Mouse (Mus musculus) splenic B cell, adult 2 months (primary cell): ENCODE measurements at regions not wholly inside any gene's neighbourhood (a gene's known extent, or its start where the extent isn't known, plus 50 kb on each side); places are given as distances from the start of the nearest gene placed in this dataset.

Experiments
- DNase-seq: peaks from one replicate; pipeline ENCODE4 v3.0.0-alpha.2; 2011; ENCODE audit warnings: low read depth, low spot score
- H3K27me3 ChIP-seq: 2 replicates; pipeline ENCODE4 v1.6.1; 2012; ENCODE audit warnings: mild to moderate bottlenecking, low read length, moderate library complexity, mixed read lengths; ENCODE audit not compliant: control insufficient read depth, poor library complexity, insufficient read depth, severe bottlenecking
- H3K36me3 ChIP-seq: 2 replicates; pipeline ENCODE4 v1.6.1; 2012; ENCODE audit warnings: mild to moderate bottlenecking, low read length, moderate library complexity, mixed read lengths; ENCODE audit not compliant: control insufficient read depth, poor library complexity, insufficient read depth, severe bottlenecking

DNA sequence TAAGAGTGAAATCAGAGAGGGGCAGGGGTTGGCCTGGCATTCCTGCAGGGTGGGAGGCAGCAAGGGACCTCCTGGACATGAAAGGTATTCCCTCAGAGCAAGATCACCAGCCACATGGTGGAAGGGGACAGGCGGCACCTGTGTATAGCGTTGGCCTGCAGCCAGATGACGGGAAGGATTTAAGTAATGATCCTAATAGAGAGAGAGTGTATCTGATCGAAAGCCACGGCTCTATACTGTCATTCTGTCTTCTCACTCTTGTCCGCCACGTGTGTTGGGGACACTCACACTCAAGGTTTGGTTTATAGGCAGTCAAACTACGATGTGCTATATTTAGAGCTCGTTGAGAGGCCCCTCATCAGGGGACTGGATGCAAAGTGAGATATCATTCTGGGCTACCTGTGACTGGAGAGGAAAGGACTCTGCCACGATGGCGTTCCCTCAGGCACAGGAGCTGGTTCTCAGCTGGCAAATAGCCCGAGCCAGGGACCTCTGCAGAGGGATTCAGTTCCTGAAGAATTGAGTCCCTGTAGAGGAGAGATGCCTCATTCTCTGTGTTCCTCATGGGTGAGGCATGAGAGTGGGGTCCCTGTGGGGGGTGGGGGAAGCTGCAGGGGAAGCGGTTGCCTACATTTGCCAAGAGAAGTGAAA, 62.9 kb upstream of the Cnih3 start:
- H3K36me3 ChIP-seq = no peaks in the 10 kb centered on the region
- no peaks in the 10 kb centered on the region for H3K27me3 ChIP-seq
- DNase-seq = no peak

GRCm38 (mm10) chr1:181291202-181291601, 61.2 kb upstream of the Cnih3 start:
- H3K36me3 ChIP-seq = no peaks in the 10 kb centered on the region
- DNase-seq = no peak
- no peaks in the 10 kb centered on the region for H3K27me3 ChIP-seq

GRCm38 (mm10) chr1:181291966-181292365, 60.5 kb upstream of the Cnih3 start:
- H3K27me3 ChIP-seq = no peaks in the 10 kb centered on the region

DNA sequence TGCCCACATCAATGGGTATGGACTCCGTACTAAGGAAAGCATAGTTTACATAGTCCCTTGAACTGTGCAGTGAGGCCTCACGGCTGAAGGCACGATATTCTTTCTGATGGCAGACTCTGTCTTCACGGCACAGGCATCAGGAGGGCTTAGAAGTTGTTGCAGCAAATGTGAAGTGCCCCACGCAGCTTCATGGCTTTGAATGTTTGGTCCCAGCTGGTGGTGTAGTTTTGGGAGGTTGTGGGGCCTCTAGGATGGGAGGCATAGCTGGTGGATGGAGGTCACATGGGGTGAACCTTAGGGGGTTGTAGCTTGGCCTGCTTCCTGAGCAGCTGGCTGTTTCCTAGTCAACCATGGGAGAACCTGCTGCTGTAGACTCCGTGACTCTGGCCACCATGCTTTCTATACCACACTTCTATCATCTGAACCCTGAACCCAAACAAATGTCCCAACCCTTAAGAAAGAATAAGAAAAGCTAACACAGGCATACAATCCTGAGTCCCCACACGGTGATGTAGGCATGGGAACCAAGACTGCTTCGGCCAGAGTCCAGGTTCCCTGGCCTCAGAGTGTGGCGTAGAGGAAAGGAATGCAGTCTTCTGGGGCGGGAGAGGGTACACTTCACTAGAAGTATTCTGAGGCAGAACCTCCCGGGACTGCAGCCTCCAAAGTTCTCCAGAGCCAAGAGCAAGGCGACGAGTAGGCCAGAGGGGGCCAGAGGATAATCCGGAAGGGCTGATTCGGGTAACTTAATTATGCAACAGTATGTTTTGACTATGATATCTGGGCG, 59.2 kb upstream of the Cnih3 start:
- H3K27me3 ChIP-seq = no peaks in the 10 kb centered on the region; the same call in 1 of the 2 replicates
- H3K36me3 ChIP-seq = no peaks in the 10 kb centered on the region
- no peak for DNase-seq

More at GRCm38 (mm10) chr1:181291966-181292365, 60.5 kb upstream of the Cnih3 start:
- DNase-seq = no peak
- no peaks in the 10 kb centered on the region for H3K36me3 ChIP-seq

GRCm38 (mm10) chr1:181295651-181296050, 56.8 kb upstream of the Cnih3 start:
- Histone ChIP-seq H3K36me3 (no peaks in the 10 kb centered on the region), H3K27me3 (no peaks in the 10 kb centered on the region; the same call in 1 of the 2 replicates)
- no peak for DNase-seq

DNA sequence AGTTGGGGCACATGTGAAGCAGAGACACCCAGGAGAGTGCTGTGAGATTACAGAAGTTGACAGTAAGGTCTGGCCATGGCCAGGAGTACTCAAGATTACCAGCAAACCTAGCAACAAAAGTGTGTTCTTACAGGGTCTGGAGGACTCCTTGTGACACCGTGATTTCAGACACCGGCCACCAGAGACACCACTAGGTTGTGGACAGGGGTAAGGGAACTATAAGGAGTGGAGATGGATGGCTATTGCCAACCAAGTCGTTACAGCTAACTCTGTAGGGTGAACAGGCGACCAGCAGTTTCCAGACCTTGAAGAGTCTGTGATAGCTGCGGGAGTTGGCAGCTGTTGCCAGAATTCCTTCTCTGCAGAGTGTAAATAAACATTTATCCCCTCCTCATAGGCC, 54.4 kb upstream of the Cnih3 start:
- DNase-seq = no peak
- Histone ChIP-seq H3K27me3 (no peaks in the 10 kb centered on the region; the same call in 1 of the 2 replicates), H3K36me3 (no peaks in the 10 kb centered on the region)

GRCm38 (mm10) chr1:181299075-181299665, 53.3 kb upstream of the Cnih3 start:
- DNase-seq = no peak
- Histone ChIP-seq H3K27me3 (no peaks in the 10 kb centered on the region; the same call in 1 of the 2 replicates), H3K36me3 (no peaks in the 10 kb centered on the region)

DNA sequence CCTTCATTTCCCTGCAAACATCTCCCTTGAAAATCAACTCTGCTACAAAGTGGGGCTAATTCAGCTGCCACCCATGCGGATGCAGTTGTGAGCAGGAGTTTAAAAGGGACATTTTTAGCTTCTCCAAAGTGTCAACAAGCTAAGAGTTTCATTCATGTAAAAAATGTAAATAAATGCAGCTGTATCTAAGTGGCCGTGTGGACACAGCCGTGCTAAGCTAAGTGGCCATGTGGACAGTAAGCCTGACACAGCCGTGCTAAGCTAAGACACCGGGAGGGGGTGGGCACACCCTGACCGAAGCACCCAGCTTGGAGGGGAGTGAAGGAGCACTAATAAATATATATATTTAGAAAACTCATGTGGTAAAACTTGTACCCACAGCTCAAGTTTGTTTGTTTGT, 52.6 kb upstream of the Cnih3 start:
- no peaks in the 10 kb centered on the region; the same call in 1 of the 2 replicates for H3K27me3 ChIP-seq

DNA sequence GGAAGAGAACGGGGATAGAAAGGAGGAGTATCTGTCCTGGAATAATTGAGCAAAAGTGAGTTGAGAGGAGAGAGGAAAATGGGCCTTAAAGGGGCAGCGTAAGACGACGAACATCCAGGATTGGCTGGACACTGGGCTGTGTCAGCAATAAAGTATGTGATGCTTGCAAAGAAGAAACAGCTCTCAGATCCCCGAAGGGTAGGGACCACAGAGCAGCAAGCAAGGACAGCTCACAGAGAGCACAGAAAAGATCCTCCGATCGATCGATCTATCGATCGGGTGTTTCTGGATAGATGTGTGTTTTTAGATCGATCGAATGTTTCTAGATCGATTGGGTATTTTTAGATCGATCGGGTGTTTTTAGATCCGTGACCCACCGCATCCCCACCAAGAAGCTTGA, 50.3 kb upstream of the Cnih3 start:
- H3K36me3 ChIP-seq = no peaks in the 10 kb centered on the region
- no peaks in the 10 kb centered on the region; the same call in 1 of the 2 replicates for H3K27me3 ChIP-seq
- no peak for DNase-seq

More for the DNA sequence above, 52.6 kb upstream of the Cnih3 start:
- no peaks in the 10 kb centered on the region for H3K36me3 ChIP-seq
- DNase-seq = no peak
